Mouse (Mus musculus) retina, adult 2 months (tissue): ENCODE results near the gene Bfsp1.

ENCODE experiments used
- DNase-seq: peaks from one replicate; pipeline ENCODE4 v3.0.0-alpha.2; 2012; ENCODE audit warnings: low read depth, low spot score

Bfsp1 gene

GRCm38 (mm10) chr2:143862484-143863231 is at the start of gene Bfsp1:
Bfsp1 (minus strand) TSS chr2:143863173.
- DNase-seq: no peak

GRCm38 (mm10) chr2:143912199-143912598 is 49.2 kb upstream of the Bfsp1 start:
- DNase-seq: no peak

- DNase-seq: no peak
These were observed 46.3 kb upstream of the Bfsp1 start for GRCm38 (mm10) chr2:143909230-143909629.

GRCm38 (mm10) chr2:143904896-143905295 is 41.9 kb upstream of the Bfsp1 start:
- DNase-seq: no peak

GRCm38 (mm10) chr2:143903376-143904045 is 40.5 kb upstream of the Bfsp1 start:
- no peak for DNase-seq

- no peak for DNase-seq
These were observed 37.9 kb upstream of the Bfsp1 start for GRCm38 (mm10) chr2:143900821-143901351.

GRCm38 (mm10) chr2:143899470-143900220 is 36.7 kb upstream of the Bfsp1 start:
- DNase-seq: no peak

- no peak for DNase-seq
These were observed 28.5 kb upstream of the Bfsp1 start for GRCm38 (mm10) chr2:143891302-143892048.

- DNase-seq: no peak
These were observed 27.0 kb upstream of the Bfsp1 start for GRCm38 (mm10) chr2:143889860-143890433.

- DNase-seq: no peak
These were observed 26.3 kb upstream of the Bfsp1 start for GRCm38 (mm10) chr2:143889131-143889859.

- no peak for DNase-seq
These were observed 19.8 kb upstream of the Bfsp1 start for GRCm38 (mm10) chr2:143882606-143883288.

GRCm38 (mm10) chr2:143882002-143882401 is 19.0 kb upstream of the Bfsp1 start:
- DNase-seq: no peak

- no peak for DNase-seq
These were observed 16.3 kb upstream of the Bfsp1 start for GRCm38 (mm10) chr2:143879311-143879710.

- no peak for DNase-seq
These were observed 14.1 kb upstream of the Bfsp1 start for GRCm38 (mm10) chr2:143876929-143877632.

- no peak for DNase-seq
These were observed 13.1 kb upstream of the Bfsp1 start for GRCm38 (mm10) chr2:143876026-143876425.

- no peak for DNase-seq
These were observed 8.1 kb upstream of the Bfsp1 start for GRCm38 (mm10) chr2:143870936-143871688.

- DNase-seq: peak; percentile 42
These were observed 4.4 kb upstream of the Bfsp1 start for GRCm38 (mm10) chr2:143867326-143867725.

GRCm38 (mm10) chr2:143864600-143864999 is 1.6 kb upstream of the Bfsp1 start:
- DNase-seq: no peak
